Mouse (Mus musculus) A20 (cell line): ENCODE measurements at regions not wholly inside any gene's neighbourhood (a gene's known extent, or its start where the extent isn't known, plus 50 kb on each side); places are given as distances from the start of the nearest gene placed in this dataset.

Experiments used
- DNase-seq: peaks from one replicate; pipeline ENCODE4 v3.0.0-alpha.2; 2011; ENCODE audit warnings: low read depth, low spot score

GRCm38 (mm10) chr7:124857106-124857505 lies 587.4 kb upstream of the Kdm8 start:
- no peak for DNase-seq

GRCm38 (mm10) chr7:124861397-124861796 lies 583.1 kb upstream of the Kdm8 start:
- no peak for DNase-seq

GRCm38 (mm10) chr7:124868133-124868603 lies 576.3 kb upstream of the Kdm8 start:
- no peak for DNase-seq

- no peak for DNase-seq
Measured at GRCm38 (mm10) chr7:124868621-124869020, 575.9 kb upstream of the Kdm8 start.

- DNase-seq, result no peak
Measured at GRCm38 (mm10) chr7:124880771-124881170, 563.7 kb upstream of the Kdm8 start.

- DNase-seq, result no peak
Measured at GRCm38 (mm10) chr7:124907233-124907632, 537.2 kb upstream of the Kdm8 start.

GRCm38 (mm10) chr7:124907662-124908296 lies 536.7 kb upstream of the Kdm8 start:
- DNase-seq, result no peak

GRCm38 (mm10) chr7:124914061-124914460 lies 530.4 kb upstream of the Kdm8 start:
- no peak for DNase-seq

- DNase-seq, result no peak
Measured at GRCm38 (mm10) chr7:124914479-124914878, 530.0 kb upstream of the Kdm8 start.

GRCm38 (mm10) chr7:124914972-124915371 lies 529.5 kb upstream of the Kdm8 start:
- DNase-seq, result no peak

GRCm38 (mm10) chr7:124915637-124916036 lies 528.8 kb upstream of the Kdm8 start:
- no peak for DNase-seq

- no peak for DNase-seq
Measured at GRCm38 (mm10) chr7:124917606-124918120, 526.8 kb upstream of the Kdm8 start.

GRCm38 (mm10) chr7:124922806-124923205 lies 521.7 kb upstream of the Kdm8 start:
- DNase-seq, result no peak

- no peak for DNase-seq
Measured at GRCm38 (mm10) chr7:124933573-124933972, 510.9 kb upstream of the Kdm8 start.

- DNase-seq, result no peak
Measured at GRCm38 (mm10) chr7:124939357-124939756, 505.1 kb upstream of the Kdm8 start.

- no peak for DNase-seq
Measured at GRCm38 (mm10) chr7:124941527-124941926, 502.9 kb upstream of the Kdm8 start.

GRCm38 (mm10) chr7:124946424-124946823 lies 498.1 kb upstream of the Kdm8 start:
- DNase-seq, result no peak

- no peak for DNase-seq
Measured at GRCm38 (mm10) chr7:124957329-124957728, 487.1 kb upstream of the Kdm8 start.

GRCm38 (mm10) chr7:124974870-124975488 lies 469.5 kb upstream of the Kdm8 start:
- DNase-seq, result no peak

- no peak for DNase-seq
Measured at GRCm38 (mm10) chr7:124989456-124989855, 455.0 kb upstream of the Kdm8 start.

- no peak for DNase-seq
Measured at GRCm38 (mm10) chr7:124990695-124991094, 453.8 kb upstream of the Kdm8 start.

GRCm38 (mm10) chr7:124996538-124996937 lies 447.9 kb upstream of the Kdm8 start:
- no peak for DNase-seq

GRCm38 (mm10) chr7:125000669-125001068 lies 443.8 kb upstream of the Kdm8 start:
- no peak for DNase-seq
